20 mouse cellular contexts compared by ENCODE assay signal in the genomic region with DNA sequence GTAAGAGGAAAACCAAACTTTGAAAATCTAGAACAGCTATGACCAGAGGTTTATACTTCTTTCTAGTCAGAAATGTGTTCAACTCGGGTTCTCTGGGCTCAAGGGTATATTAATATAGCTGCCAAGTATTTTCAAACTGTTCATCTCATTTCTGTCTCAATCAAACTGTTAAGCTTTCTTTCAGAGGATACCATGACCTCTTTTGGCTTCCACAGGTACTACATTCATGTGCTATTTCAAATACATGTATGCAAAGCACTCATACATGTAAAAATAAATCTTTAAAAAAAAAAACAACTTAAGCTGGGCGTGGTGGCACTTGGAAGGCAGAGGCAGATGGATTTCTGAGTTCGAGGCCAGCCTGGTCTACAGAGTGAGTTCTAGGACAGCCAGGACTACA. TPM values are rescaled to one million over a fixed set of nuclear protein-coding genes. Genes with fewer than 3 reads are reported as not detected.
A peak's percentile ranks its signal among the peaks of the same experiment; 100 is the strongest.
DNase-seq lines count a peak whose midpoint lies in the region; ATAC-seq and TF ChIP-seq lines count a peak whose summit lies in the region.
"Had no signal": no experiment of that assay in that cellular context is flagged by ENCODE, and none has a peak within 500 bp of the region (broad histone marks: within the 10 kb centered on the region; RNA-seq: fewer than 3 reads in every experiment).

No protein-coding gene starts in this region.

- peak; percentile 22 for DNase-seq in hindbrain, postnatal 0 days (ENCODE audit: low spot score)
- peak; percentile 28 for DNase-seq in lung, postnatal 0 days (ENCODE audit: low spot score)
- no peak for DNase-seq in lung, adult 2 months
- DNase-seq in MN1 (ENCODE audit: low spot score) = peak; percentile 23
- DNase-seq in stomach, postnatal 0 days (ENCODE audit: low spot score) = no peak
- no peak for DNase-seq in cerebellum, adult 8-10 months
- DNase-seq: adrenal gland, postnatal 14 days; heart, postnatal 36 days; kidney, adult 8-10 months; kidney, postnatal 25 days; right cerebral cortex, postnatal 25 days; thymus, postnatal 14 days had no signal

- H3K27me3 ChIP-seq in hindbrain, postnatal 0 days (ENCODE audit: insufficient read depth, low read length) = no peaks in the 10 kb centered on the region
- H3K27me3 ChIP-seq in hindbrain, embryonic 16.5 days (replicated peaks; ENCODE audit: control insufficient read depth, insufficient read depth, low read length) = no peaks in the 10 kb centered on the region
- no peaks in the 10 kb centered on the region for H3K27me3 ChIP-seq in lung, postnatal 0 days (replicated peaks; ENCODE audit: insufficient read depth, low read length)
- no peaks in the 10 kb centered on the region for H3K27me3 ChIP-seq in stomach, postnatal 0 days (ENCODE audit: control insufficient read depth, insufficient read depth, low read length)

- H3K9ac ChIP-seq in hindbrain, postnatal 0 days (replicated peaks; ENCODE audit: low read length) = no peak overlapping the region
- no peak overlapping the region for H3K9ac ChIP-seq in hindbrain, embryonic 16.5 days (ENCODE audit: low read depth, low read length)
- H3K9ac ChIP-seq in lung, postnatal 0 days (replicated peaks; ENCODE audit: low read depth) = no peak overlapping the region
- no peak overlapping the region for H3K9ac ChIP-seq in stomach, postnatal 0 days (ENCODE audit: low read length)
- H3K9ac ChIP-seq: embryonic facial prominence, embryonic 13.5 days; heart, embryonic 13.5 days; hindbrain, embryonic 14.5 days; liver, embryonic 12.5 days; midbrain, embryonic 12.5 days; neural tube, embryonic 15.5 days had no signal

- H3K4me1 ChIP-seq in hindbrain, postnatal 0 days (ENCODE audit: insufficient read depth, low read length) = no peaks in the 10 kb centered on the region; the same call in 1 of the 2 replicates
- H3K4me1 ChIP-seq in hindbrain, embryonic 16.5 days (ENCODE audit: control insufficient read depth, insufficient read depth, low read depth, low read length) = no peaks in the 10 kb centered on the region
- no peaks in the 10 kb centered on the region for H3K4me1 ChIP-seq in lung, postnatal 0 days (ENCODE audit: insufficient read depth, low read depth, low read length)
- no peaks in the 10 kb centered on the region for H3K4me1 ChIP-seq in lung, adult 2 months (ENCODE audit: control insufficient read depth, insufficient read depth, low read length)
- H3K4me1 ChIP-seq in stomach, postnatal 0 days (replicated peaks; ENCODE audit: control insufficient read depth, insufficient read depth) = no peaks in the 10 kb centered on the region

- no peak overlapping the region for H3K27ac ChIP-seq in hindbrain, postnatal 0 days
- H3K27ac ChIP-seq in hindbrain, embryonic 16.5 days (ENCODE audit: low read depth, low read length) = no peak overlapping the region
- no peak overlapping the region for H3K27ac ChIP-seq in lung, postnatal 0 days (ENCODE audit: low read length)
- H3K27ac ChIP-seq in stomach, postnatal 0 days (replicated peaks) = no peak overlapping the region
- H3K27ac ChIP-seq: embryonic facial prominence, embryonic 13.5 days; heart, embryonic 13.5 days; hindbrain, embryonic 14.5 days; liver, embryonic 12.5 days; midbrain, embryonic 12.5 days; neural tube, embryonic 15.5 days had no signal

- no peak overlapping the region for H3K4me3 ChIP-seq in hindbrain, postnatal 0 days (ENCODE audit: low read length)
- no peak overlapping the region for H3K4me3 ChIP-seq in hindbrain, embryonic 16.5 days (ENCODE audit: low read length)
- H3K4me3 ChIP-seq in lung, postnatal 0 days (ENCODE audit: low read depth, low read length) = no peak overlapping the region
- H3K4me3 ChIP-seq in lung, adult 2 months (replicated peaks; ENCODE audit: extremely low read depth, low read depth, low read length) = no peak overlapping the region
- H3K4me3 ChIP-seq in stomach, postnatal 0 days (ENCODE audit: low read depth, low read length) = no peak overlapping the region
- H3K4me3 ChIP-seq: embryonic facial prominence, embryonic 13.5 days; heart, embryonic 13.5 days; liver, embryonic 12.5 days; midbrain, embryonic 12.5 days; neural tube, embryonic 15.5 days had no signal

- TF ChIP-seq POLR2A in lung, adult 2 months (IDR thresholded peaks at IDR 0.05; ENCODE audit: borderline replicate concordance, extremely low read depth, low read depth, low read length) = no peak

- no peaks in the 10 kb centered on the region for H3K36me3 ChIP-seq in hindbrain, postnatal 0 days (ENCODE audit: insufficient read depth, low read length)
- no peaks in the 10 kb centered on the region for H3K36me3 ChIP-seq in hindbrain, embryonic 16.5 days (ENCODE audit: control insufficient read depth, insufficient read depth, low read length)
- H3K36me3 ChIP-seq in lung, postnatal 0 days (ENCODE audit: insufficient read depth, low read length) = no peaks in the 10 kb centered on the region
- no peaks in the 10 kb centered on the region for H3K36me3 ChIP-seq in stomach, postnatal 0 days (ENCODE audit: control insufficient read depth, insufficient read depth, low read length)
- H3K36me3 ChIP-seq: embryonic facial prominence, embryonic 13.5 days; heart, embryonic 13.5 days; midbrain, embryonic 12.5 days; neural tube, embryonic 15.5 days had no signal

- TF ChIP-seq CTCF in hindbrain, postnatal 0 days (IDR thresholded peaks at IDR 0.05; ENCODE audit: low read depth) = peak; percentile 45
- peak; percentile 19 for TF ChIP-seq CTCF in lung, postnatal 0 days (IDR thresholded peaks at IDR 0.05)
- TF ChIP-seq CTCF in lung, adult 2 months (IDR thresholded peaks at IDR 0.05; ENCODE audit: insufficient read depth, low read length) = no peak
- TF ChIP-seq CTCF in stomach, postnatal 0 days (IDR thresholded peaks at IDR 0.05; ENCODE audit: low read depth) = peak; percentile 57

- no peak for TF ChIP-seq EP300 in lung, postnatal 0 days (IDR thresholded peaks at IDR 0.05)
- TF ChIP-seq EP300 in stomach, postnatal 0 days (optimal IDR thresholded peaks at IDR 0.05) = no peak

- ATAC-seq in hindbrain, postnatal 0 days = no peak
- ATAC-seq in hindbrain, embryonic 16.5 days = no peak
- ATAC-seq in lung, postnatal 0 days = no peak
- ATAC-seq in stomach, postnatal 0 days (ENCODE audit: low FRiP score, low TSS enrichment) = no peak
- ATAC-seq: forebrain, embryonic 14.5 days; liver, embryonic 12.5 days had no signal

- WGBS in hindbrain, postnatal 0 days = 82% methylated on average over 3 of the region's 3 CpGs
- 87% methylated on average over 3 of the region's 3 CpGs for WGBS in hindbrain, embryonic 16.5 days
- 74% methylated on average over 3 of the region's 3 CpGs for WGBS in lung, postnatal 0 days
- WGBS in lung, adult 2 months = 68% methylated on average over 3 of the region's 3 CpGs
- WGBS in stomach, postnatal 0 days = 75% methylated on average over 3 of the region's 3 CpGs

- no peak overlapping the region for H3K4me2 ChIP-seq in hindbrain, postnatal 0 days (ENCODE audit: low read depth, low read length)
- H3K4me2 ChIP-seq in hindbrain, embryonic 16.5 days (ENCODE audit: low read length) = no peak overlapping the region
- H3K4me2 ChIP-seq in lung, postnatal 0 days (replicated peaks; ENCODE audit: low read depth, low read length) = no peak overlapping the region
- H3K4me2 ChIP-seq in stomach, postnatal 0 days (replicated peaks; ENCODE audit: low read depth) = no peak overlapping the region
- H3K4me2 ChIP-seq: embryonic facial prominence, embryonic 13.5 days; heart, embryonic 13.5 days; hindbrain, embryonic 14.5 days; liver, embryonic 12.5 days; midbrain, embryonic 12.5 days; neural tube, embryonic 15.5 days had no signal

- no peaks in the 10 kb centered on the region for H3K9me3 ChIP-seq in hindbrain, postnatal 0 days (ENCODE audit: low read length)
- H3K9me3 ChIP-seq in hindbrain, embryonic 16.5 days (ENCODE audit: control insufficient read depth, low read length) = no peaks in the 10 kb centered on the region
- H3K9me3 ChIP-seq in lung, postnatal 0 days (ENCODE audit: low read length) = no peaks in the 10 kb centered on the region
- H3K9me3 ChIP-seq in stomach, postnatal 0 days (ENCODE audit: control insufficient read depth, low read length) = no peaks in the 10 kb centered on the region
- H3K9me3 ChIP-seq: embryonic facial prominence, embryonic 13.5 days; heart, embryonic 13.5 days; liver, embryonic 12.5 days; midbrain, embryonic 12.5 days; neural tube, embryonic 15.5 days had no signal

RNA-seq across cellular contexts. Expression of gene Slc22a21, which starts 2.5 kb away (rescaled TPM):
- total RNA-seq in hindbrain, postnatal 0 days (2014; rRNA removed) = 6.6 and 7.2 TPM in 2 replicates
- 6.2 and 6.3 TPM in 2 replicates for polyA plus RNA-seq in hindbrain, postnatal 0 days (2015; fragmentation: Nextera tagmentation; extraction: Ambion mirVana)
- 4.0 and 5.1 TPM in 2 replicates for polyA plus RNA-seq in hindbrain, embryonic 16.5 days (2015; fragmentation: Nextera tagmentation; extraction: Ambion mirVana)
- 2.6 TPM in 2 replicates for polyA plus RNA-seq in lung, postnatal 0 days (2015; fragmentation: Nextera tagmentation; extraction: Ambion mirVana)
- 2.3 and 3.8 TPM in 2 replicates for polyA plus RNA-seq in lung, adult 2 months (2012; rRNA removed)
- polyA plus RNA-seq in stomach, postnatal 0 days (2015; fragmentation: Nextera tagmentation; extraction: Ambion mirVana) = 6.0 and 6.3 TPM in 2 replicates

RNA-seq across cellular contexts. Expression of gene Slc22a4, which starts 50.2 kb away (rescaled TPM):
- 7.2 and 14.6 TPM in 2 replicates for total RNA-seq in hindbrain, postnatal 0 days (2014; rRNA removed)
- polyA plus RNA-seq in hindbrain, postnatal 0 days (2015; fragmentation: Nextera tagmentation; extraction: Ambion mirVana) = 7.2 and 8.8 TPM in 2 replicates
- polyA plus RNA-seq in hindbrain, embryonic 16.5 days (2015; fragmentation: Nextera tagmentation; extraction: Ambion mirVana) = 4.9 and 7.2 TPM in 2 replicates
- polyA plus RNA-seq in lung, postnatal 0 days (2015; fragmentation: Nextera tagmentation; extraction: Ambion mirVana) = 0.70 and 1.1 TPM in 2 replicates
- polyA plus RNA-seq in lung, adult 2 months (2012; rRNA removed) = 1.3 and 1.4 TPM in 2 replicates
- polyA plus RNA-seq in stomach, postnatal 0 days (2015; fragmentation: Nextera tagmentation; extraction: Ambion mirVana) = 2.1 and 2.5 TPM in 2 replicates

Comparison
In these comparisons a context has a peak if more than half of its experiments do, and no peak if none do; other contexts are left out.
1. DNase-seq: peak in hindbrain, postnatal 0 days (single experiment), lung, postnatal 0 days (single experiment) and MN1 (single experiment); none in lung, adult 2 months (single experiment), stomach, postnatal 0 days (single experiment) and cerebellum, adult 8-10 months (single experiment).